Mouse (Mus musculus) Patski (cell line): ENCODE results near the gene Rps6kb1. TPM values are rescaled to one million over a fixed set of nuclear protein-coding genes. Genes with fewer than 3 reads are reported as not detected.

Experiments used
- ATAC-seq: fragments of 100-300 bp; one replicate; pipeline ENCODE4 v1.8.0; 2021
- CTCF ChIA-PET: fragments of 350-600 bp; sonication (Branson Sonifier 250); formaldehyde crosslinking; loops from one replicate; lab custom pipeline; 2022; ENCODE audit warnings: inconsistent platforms; lab: Charles Lee
- POLR2A ChIA-PET: fragments of 350-600 bp; sonication (Branson Sonifier 250); formaldehyde crosslinking; loops from one replicate; lab custom pipeline; 2022; ENCODE audit warnings: antibody characterized with exemption, inconsistent platforms; lab: Charles Lee
- DNase-seq: peaks from one replicate; pipeline ENCODE4 v3.0.0-alpha.2; 2011; ENCODE audit warnings: low read depth, low spot score
- H3K27me3 ChIP-seq: fragments of 371-371 bp; one replicate; pipeline ENCODE4 v1.5.1; 2021
- CTCF ChIP-seq: fragments of 100-300 bp; IDR thresholded peaks from one replicate; pipeline ENCODE4 v1.5.1; 2021
- in situ Hi-C: fragments of 300-500 bp; cut with MboI; formaldehyde crosslinking; loops from 3 replicates; pipeline ENCODE4 v1.11.1; 2018; ENCODE audit warnings: low pct_unique_long_range_greater_than_20kb, mixed read lengths
- polyA plus RNA-seq: library from polyadenylated mRNA; unstranded; gene quantifications from one replicate; pipeline ENCODE4 v1.2.3, GENCODE M21; 2021

Rps6kb1 gene
- polyA plus RNA-seq, 1 experiment from 2014 or later: 39.2 TPM

DNA sequence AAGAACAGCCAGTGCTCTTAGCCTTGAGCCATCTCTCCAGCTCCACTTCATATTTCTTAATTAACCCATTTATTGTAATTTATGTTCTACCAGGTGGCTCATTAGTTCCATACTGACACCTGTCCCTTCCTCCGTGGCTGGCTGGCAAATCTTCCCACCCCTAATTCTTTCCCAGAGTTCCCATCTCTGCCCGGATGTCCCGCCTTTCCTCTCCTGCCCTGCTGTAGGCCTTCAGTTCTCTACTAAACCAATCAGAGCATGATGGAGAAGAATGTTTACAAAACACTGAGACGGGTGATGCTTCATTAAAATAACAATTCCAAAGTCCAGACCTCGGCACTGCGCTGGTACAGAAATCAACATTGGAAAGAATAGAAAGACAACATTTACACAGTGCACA is 85.7 kb downstream of the Rps6kb1 start:
- POLR2A ChIA-PET: no interaction called here
- ATAC-seq: no peak
- CTCF ChIA-PET: no interaction called here
- TF ChIP-seq CTCF: no peak
- no peak for DNase-seq
- in situ Hi-C loops: no loop called here
- no peaks in the 10 kb centered on the region for H3K27me3 ChIP-seq

- in situ Hi-C loops: no loop called here
- no peaks in the 10 kb centered on the region for H3K27me3 ChIP-seq
- ChIA-PET CTCF (no interaction called here), POLR2A (no interaction called here)
- no peak for ATAC-seq
- TF ChIP-seq CTCF: no peak
- DNase-seq: no peak
Measured at GRCm38 (mm10) chr11:86457545-86457944, 87.1 kb downstream of the Rps6kb1 start.

GRCm38 (mm10) chr11:86453991-86454390 is 90.6 kb downstream of the Rps6kb1 start:
- in situ Hi-C loops: no loop called here
- no peak for DNase-seq
- TF ChIP-seq CTCF: no peak
- ATAC-seq: no peak
- ChIA-PET CTCF (no interaction called here), POLR2A (no interaction called here)
- H3K27me3 ChIP-seq: no peaks in the 10 kb centered on the region

Other genes starting within 250 kb of the Rps6kb1 start
- gene Med13, start 187.2 kb downstream of the Rps6kb1 start, polyA plus RNA-seq: 27.4 TPM
- 34.3 TPM for gene Rnft1, start 60.1 kb downstream of the Rps6kb1 start, polyA plus RNA-seq
- 10.9 TPM for gene Tubd1, start 186 bp upstream of the Rps6kb1 start, polyA plus RNA-seq
- 443 TPM for gene Vmp1, start 139.0 kb upstream of the Rps6kb1 start, polyA plus RNA-seq
- 16.2 TPM for gene Ptrh2, start 139.2 kb upstream of the Rps6kb1 start, polyA plus RNA-seq
- 301 TPM for gene Cltc, start 212.8 kb upstream of the Rps6kb1 start, polyA plus RNA-seq